Mouse (Mus musculus) lung, adult 2 months (tissue): ENCODE results near the gene Opcml.

Experiments
- CTCF ChIP-seq: fragments of 200-500 bp; IDR thresholded peaks from 2 replicates; pipeline ENCODE4 v1.5.1; 2011; ENCODE audit warnings: mild to moderate bottlenecking, low read length, control low read depth; ENCODE audit not compliant: insufficient read depth
- POLR2A ChIP-seq: fragments of 200-500 bp; IDR thresholded peaks from 2 replicates; pipeline ENCODE4 v1.6.1; 2011; ENCODE audit warnings: low read depth, mild to moderate bottlenecking, control low read depth, low read length, borderline replicate concordance; ENCODE audit errors: extremely low read depth

DNA sequence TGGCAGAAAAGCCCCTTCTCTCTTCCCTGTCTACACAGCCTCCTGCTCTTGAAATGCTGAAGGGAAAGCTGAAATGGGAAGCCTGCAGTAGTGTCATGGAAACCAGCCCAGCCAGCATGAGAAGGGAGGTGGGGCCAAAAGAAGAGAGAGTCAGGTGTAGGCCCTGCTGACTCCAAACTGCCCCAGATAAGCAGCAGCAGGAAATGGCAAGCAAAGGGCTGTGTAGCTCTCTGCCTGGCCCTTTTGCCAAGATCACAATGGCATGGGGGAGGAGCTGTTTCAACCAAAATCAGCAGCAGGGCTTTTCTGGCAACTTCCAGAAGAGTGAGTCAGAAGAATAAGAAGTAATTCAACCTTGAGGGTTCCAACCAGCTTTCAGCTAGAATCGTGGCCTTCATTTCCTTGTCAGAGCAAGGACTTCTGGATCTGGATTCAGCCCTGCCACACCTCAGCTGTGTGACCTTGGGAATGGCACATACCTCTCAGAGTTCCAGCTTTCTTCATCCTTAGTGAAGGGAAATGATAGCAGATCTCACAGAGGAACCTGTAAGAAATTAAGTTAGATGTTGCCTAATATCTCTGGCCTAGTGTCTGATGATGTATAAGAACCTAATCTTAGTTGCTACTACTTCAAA is 499.2 kb downstream of the Opcml start:
- no peak for TF ChIP-seq POLR2A
- TF ChIP-seq CTCF: no peak
